Mouse (Mus musculus): ENCODE measurements around the gene Slc1a6. TPM values are rescaled to one million over a fixed set of nuclear protein-coding genes. Genes with fewer than 3 reads are reported as not detected.
"Not testable (repeated sequence)": the region's sequence is repeated elsewhere in the genome, so short reads cannot be mapped to it uniquely, and the experiment has no call there.

The Slc1a6 gene
- polyA plus RNA-seq, 1 experiment from 2014 or later, result 29.8 TPM

DNA sequence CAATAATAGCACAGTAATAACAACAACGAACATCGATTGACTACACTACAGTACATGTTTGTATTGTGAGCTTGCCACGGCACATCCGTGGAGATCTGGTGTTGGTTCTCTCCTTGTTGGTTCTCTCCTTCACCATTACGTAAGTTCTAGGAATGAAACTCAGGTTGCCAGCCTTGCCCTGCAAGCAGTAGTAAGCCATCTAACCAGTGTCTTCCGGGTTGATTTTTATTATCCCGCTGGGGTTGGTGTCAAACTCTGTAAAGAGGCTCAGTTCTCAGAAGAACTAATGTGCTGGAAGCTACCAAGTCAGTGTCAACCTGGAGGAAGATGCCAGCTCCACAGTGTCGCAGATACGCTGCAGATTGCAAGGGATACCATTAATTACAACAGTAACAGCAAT is 769 bp upstream of the Slc1a6 start:
- Histone ChIP-seq H3K36me3 (no peaks in the 10 kb centered on the region), H3K9ac (peak overlapping the region; percentile 84; the same call in 1 of the 2 replicates), H3K9me3 (no peaks in the 10 kb centered on the region), H3K4me3 (peak overlapping the region; percentile 71), H3K27ac (replicated peaks) (peak overlapping the region; percentile 60; the same call in 1 of the 2 replicates), H3K4me1 (replicated peaks) (peaks cover 18% of the 10 kb centered on the region), H3K4me2 (peak overlapping the region; percentile 95), H3K27me3 (no peaks in the 10 kb centered on the region)
- WGBS, result 59% methylated on average over 9 of the region's 9 CpGs
- ATAC-seq (ENCODE audit: low FRiP score, low read depth), result 0 out of 2 replicates have a peak, but pooled peaks have one; percentile 3

DNA sequence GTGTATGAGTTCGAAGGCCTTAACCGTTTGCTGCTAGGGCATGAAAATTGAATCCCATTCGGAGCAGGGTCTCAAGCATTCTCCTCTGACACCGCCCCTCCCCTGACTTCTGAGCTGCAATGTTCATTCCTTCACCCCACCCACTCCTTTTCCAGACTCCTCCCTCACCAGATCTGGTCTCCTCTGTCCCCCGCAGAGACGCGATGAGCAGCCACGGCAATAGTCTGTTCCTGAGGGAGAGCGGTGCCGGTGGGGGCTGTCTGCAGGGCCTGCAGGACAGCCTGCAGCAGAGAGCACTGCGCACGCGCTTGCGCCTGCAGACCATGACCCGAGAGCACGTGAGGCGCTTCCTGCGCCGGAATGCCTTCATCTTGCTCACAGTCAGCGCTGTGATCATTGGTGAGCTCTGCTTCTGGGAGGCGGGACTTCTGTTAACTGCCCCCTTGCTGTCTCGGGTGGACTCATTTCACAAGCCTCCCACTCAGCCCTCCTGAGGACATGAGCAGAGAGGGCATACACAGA is 7.3 kb downstream of the Slc1a6 start:
- ATAC-seq (ENCODE audit: low FRiP score, low read depth), result peak; percentile 99
- Histone ChIP-seq H3K4me3 (peak overlapping the region; percentile 52), H3K4me2 (peak overlapping the region; percentile 59), H3K9me3 (no peaks in the 10 kb centered on the region), H3K4me1 (replicated peaks) (peaks cover 12% of the 10 kb centered on the region), H3K27me3 (no peaks in the 10 kb centered on the region), H3K27ac (replicated peaks) (peak overlapping the region; percentile 84), H3K36me3 (no peaks in the 10 kb centered on the region; the same call in 1 of the 2 replicates), H3K9ac (peak overlapping the region; percentile 56)
- 8% methylated on average over 22 of the region's 22 CpGs for WGBS

DNA sequence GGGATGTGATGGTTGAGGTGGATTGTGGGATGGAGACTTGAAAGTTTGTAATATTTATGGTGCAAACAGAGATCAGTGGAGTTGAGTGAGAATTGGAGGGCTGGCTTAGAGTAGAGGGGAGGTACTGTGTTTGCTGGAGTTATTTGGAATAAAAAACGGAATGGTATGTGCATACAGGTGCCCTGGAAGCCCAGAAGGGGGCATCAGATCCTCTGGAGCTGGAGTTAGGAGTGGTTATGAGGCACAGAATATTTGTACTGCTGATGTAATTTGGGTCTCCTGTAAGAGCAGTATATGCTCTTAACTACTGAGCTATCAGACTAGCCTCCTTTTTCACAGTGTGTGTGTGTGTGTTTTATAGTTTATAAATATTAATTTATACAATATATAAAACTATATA is 10.3 kb downstream of the Slc1a6 start:
- Histone ChIP-seq H3K27me3 (no peaks in the 10 kb centered on the region), H3K9ac (no peak overlapping the region), H3K36me3 (no peaks in the 10 kb centered on the region; the same call in 1 of the 2 replicates), H3K9me3 (no peaks in the 10 kb centered on the region), H3K27ac (replicated peaks) (no peak overlapping the region), H3K4me1 (replicated peaks) (peaks cover 7% of the 10 kb centered on the region), H3K4me2 (no peak overlapping the region), H3K4me3 (no peak overlapping the region)
- WGBS, result 38% methylated on average over 1 of the region's 1 CpGs
- no peak for ATAC-seq (ENCODE audit: low FRiP score, low read depth)

DNA sequence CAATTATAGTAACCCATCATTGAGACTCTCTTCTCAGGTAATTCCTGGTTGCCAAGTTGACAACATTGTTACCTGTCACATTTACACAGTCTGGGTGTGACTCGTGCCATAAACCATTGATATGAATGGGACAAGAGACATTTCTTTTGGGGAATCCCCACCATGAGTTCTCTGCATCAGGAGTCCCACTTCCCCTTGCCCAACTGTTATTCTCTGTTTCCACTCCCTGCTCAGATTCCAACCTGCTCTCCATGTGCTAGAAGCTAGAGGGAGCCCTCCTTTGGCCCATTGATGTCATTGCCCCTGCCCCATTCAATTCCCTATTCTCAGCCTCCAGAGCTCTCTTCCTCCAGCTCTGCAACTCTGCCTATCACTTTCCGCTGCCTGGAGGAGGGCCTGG is 21.2 kb downstream of the Slc1a6 start:
- Histone ChIP-seq H3K4me3 (no peak overlapping the region), H3K4me2 (no peak overlapping the region), H3K36me3 (0 out of 2 replicates have a peak, but pooled peaks cover 7% of the 10 kb centered on the region), H3K9ac (no peak overlapping the region), H3K9me3 (no peaks in the 10 kb centered on the region), H3K27me3 (no peaks in the 10 kb centered on the region), H3K27ac (replicated peaks) (no peak overlapping the region), H3K4me1 (replicated peaks) (no peaks in the 10 kb centered on the region)
- WGBS, result 83% methylated on average over 2 of the region's 2 CpGs
- ATAC-seq (ENCODE audit: low FRiP score, low read depth), result no peak

DNA sequence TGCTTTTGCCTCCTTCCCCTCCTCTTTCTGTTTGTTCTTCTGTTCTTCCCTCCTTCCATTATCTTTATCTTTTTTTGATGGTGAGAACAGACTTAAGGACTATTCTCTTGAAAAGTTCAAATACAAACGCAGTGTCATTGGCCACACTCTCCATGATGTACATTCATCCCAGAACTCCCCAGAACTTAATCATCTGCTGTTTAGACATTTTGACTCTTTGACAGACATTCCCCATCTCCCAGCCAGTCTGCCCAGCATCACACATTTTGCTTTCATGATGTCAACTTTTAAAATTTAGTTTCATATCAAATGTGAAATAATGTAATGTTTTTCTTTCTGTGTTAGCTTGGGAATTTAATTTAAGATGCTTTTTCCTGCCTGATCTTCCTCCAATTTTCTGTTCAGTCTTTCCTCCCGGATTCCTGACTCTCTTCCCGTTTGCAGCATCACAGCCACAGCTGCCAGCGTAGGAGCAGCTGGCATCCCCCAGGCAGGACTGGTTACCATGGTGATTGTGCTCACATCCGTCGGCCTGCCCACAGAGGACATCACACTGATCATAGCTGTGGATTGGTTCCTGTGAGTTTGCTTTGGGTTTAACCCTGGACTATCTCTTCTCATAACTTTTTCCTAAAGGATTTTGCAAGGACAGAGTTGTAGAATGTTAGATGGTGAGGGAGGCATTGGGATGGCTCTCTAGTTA is 32.2 kb downstream of the Slc1a6 start:
- H3K27me3 ChIP-seq, result no peaks in the 10 kb centered on the region
- H3K4me1 ChIP-seq (replicated peaks), result no peaks in the 10 kb centered on the region
- H3K36me3 ChIP-seq, result peaks cover 6% of the 10 kb centered on the region
- peak overlapping the region; percentile 8; the same call in 1 of the 2 replicates for H3K4me2 ChIP-seq
- no peak overlapping the region for H3K4me3 ChIP-seq
- H3K9ac ChIP-seq, result no peak overlapping the region
- 0 out of 2 replicates have a peak, but pooled peaks cover 7% of the 10 kb centered on the region for H3K9me3 ChIP-seq
- peak; percentile 90; the same call in 1 of the 2 replicates for ATAC-seq (ENCODE audit: low FRiP score, low read depth)
- H3K27ac ChIP-seq (replicated peaks), result peak overlapping the region; percentile 36
- 31% methylated on average over 6 of the region's 6 CpGs for WGBS

DNA sequence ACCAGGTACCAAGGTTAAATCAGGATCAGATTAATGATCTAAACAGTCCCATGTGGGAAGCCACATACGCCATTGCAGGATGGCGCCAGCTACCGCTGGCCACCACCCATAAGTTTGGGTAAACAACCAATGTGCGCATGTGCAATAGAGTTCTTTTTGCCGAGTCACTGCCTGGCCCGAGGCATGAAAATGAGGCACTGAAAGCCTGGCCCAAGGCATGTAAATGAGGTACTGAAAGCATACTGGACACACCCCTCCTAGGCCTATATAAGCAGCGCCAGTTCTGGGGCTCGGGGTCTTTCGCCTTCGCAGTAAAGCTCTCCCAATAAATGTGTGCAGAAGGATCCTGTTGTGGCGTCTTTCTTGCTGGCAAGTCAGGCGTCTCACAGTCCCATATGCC is 60.2 kb downstream of the Slc1a6 start:
- WGBS, result 93% methylated on average over 12 of the region's 12 CpGs

DNA sequence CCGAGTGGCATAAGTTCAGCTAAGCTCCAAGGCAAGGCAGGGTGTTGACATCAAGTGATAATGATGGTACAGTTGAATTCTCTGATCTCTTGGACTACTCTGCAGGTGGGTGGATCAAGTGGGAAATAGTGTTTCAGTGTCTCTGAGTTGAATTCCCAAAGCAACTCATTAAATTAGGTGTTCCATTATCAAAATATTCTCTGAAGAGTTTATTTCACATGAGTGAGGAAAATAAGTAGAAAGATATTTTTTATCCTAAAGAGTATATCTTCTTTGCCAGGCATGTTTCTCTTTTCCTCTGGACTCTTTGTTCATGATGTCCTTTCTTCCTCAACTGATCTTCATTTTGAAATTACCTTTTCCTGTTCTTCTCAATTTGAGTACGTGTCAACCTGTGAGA is 71.8 kb downstream of the Slc1a6 start, which contains the start of gene Olfr1356:
Gene Olfr1356, minus strand, starts transcription at position 101 of the 400 bp plus-strand sequence.
- ATAC-seq (ENCODE audit: low FRiP score, low read depth), result no peak
- Histone ChIP-seq H3K27me3 (no peaks in the 10 kb centered on the region), H3K4me3 (no peak within 1 kb of the TSS), H3K27ac (replicated peaks) (no peak within 1 kb of the TSS), H3K4me2 (no peak within 1 kb of the TSS), H3K9ac (no peak within 1 kb of the TSS), H3K4me1 (replicated peaks) (no peaks in the 10 kb centered on the region), H3K9me3 (no peaks in the 10 kb centered on the region), H3K36me3 (no peaks in the 10 kb centered on the region)
- WGBS, result 92% methylated on average over 2 of the region's 2 CpGs

More for the DNA sequence above, 60.2 kb downstream of the Slc1a6 start:
- not testable (repeated sequence) for H3K4me2 ChIP-seq; H3K9ac ChIP-seq; ATAC-seq (ENCODE audit: low FRiP score, low read depth); H3K9me3 ChIP-seq; H3K4me3 ChIP-seq; H3K27me3 ChIP-seq; H3K27ac ChIP-seq (replicated peaks); H3K36me3 ChIP-seq; H3K4me1 ChIP-seq (replicated peaks)

Other genes with a start within 250 kb of the Slc1a6 start
- 65.0 and 69.9 TPM in 2 replicates for gene Ilvbl, start 206.2 kb upstream of the Slc1a6 start, polyA plus RNA-seq (2015; fragmentation: Nextera tagmentation; extraction: Ambion mirVana)
- gene Syde1, start 188.5 kb upstream of the Slc1a6 start, polyA plus RNA-seq (2015; fragmentation: Nextera tagmentation; extraction: Ambion mirVana), result 3.1 and 4.2 TPM in 2 replicates
- not detected in 2 replicates for gene Olfr1357, start 162.4 kb upstream of the Slc1a6 start, polyA plus RNA-seq (2015; fragmentation: Nextera tagmentation; extraction: Ambion mirVana)
- gene Casp14, start 62.2 kb upstream of the Slc1a6 start, polyA plus RNA-seq (2015; fragmentation: Nextera tagmentation; extraction: Ambion mirVana), result not detected in 2 replicates
- gene Ccdc105, start 27.4 kb upstream of the Slc1a6 start, polyA plus RNA-seq (2015; fragmentation: Nextera tagmentation; extraction: Ambion mirVana), result 0.39 and 0.65 TPM in 2 replicates
- not detected in 2 replicates for gene Olfr1356, start 71.7 kb downstream of the Slc1a6 start, polyA plus RNA-seq (2015; fragmentation: Nextera tagmentation; extraction: Ambion mirVana)
- gene Olfr1355, start 95.0 kb downstream of the Slc1a6 start, polyA plus RNA-seq (2015; fragmentation: Nextera tagmentation; extraction: Ambion mirVana), result not detected in 2 replicates
- gene Olfr1354, start 132.7 kb downstream of the Slc1a6 start, polyA plus RNA-seq (2015; fragmentation: Nextera tagmentation; extraction: Ambion mirVana), result not detected in 2 replicates
- gene Olfr8, start 170.1 kb downstream of the Slc1a6 start, polyA plus RNA-seq (2015; fragmentation: Nextera tagmentation; extraction: Ambion mirVana), result not detected in 2 replicates
- not detected in 2 replicates for gene Olfr1353, start 182.8 kb downstream of the Slc1a6 start, polyA plus RNA-seq (2015; fragmentation: Nextera tagmentation; extraction: Ambion mirVana)
- not detected in 2 replicates for gene Olfr1352, start 200.6 kb downstream of the Slc1a6 start, polyA plus RNA-seq (2015; fragmentation: Nextera tagmentation; extraction: Ambion mirVana)
- not detected in 2 replicates for gene Olfr1351, start 232.0 kb downstream of the Slc1a6 start, polyA plus RNA-seq (2015; fragmentation: Nextera tagmentation; extraction: Ambion mirVana)
- gene Olfr57, start 248.2 kb downstream of the Slc1a6 start, polyA plus RNA-seq (2015; fragmentation: Nextera tagmentation; extraction: Ambion mirVana), result 0.20 and 0.53 TPM in 2 replicates

Measured in hindbrain, embryonic 15.5 days (tissue).